Mouse (Mus musculus) C2C12 (cell line): ENCODE measurements around the gene Fam222a. TPM values are rescaled to one million over a fixed set of nuclear protein-coding genes. Genes with fewer than 3 reads are reported as not detected.

Source experiments
- H3K27me3 ChIP-seq: one replicate; pipeline ENCODE4 v1.6.1; 2011; ENCODE audit not compliant: control insufficient read depth, insufficient read depth, insufficient read length
- H3K36me3 ChIP-seq: one replicate; pipeline ENCODE4 v1.6.1; 2011; ENCODE audit not compliant: control insufficient read depth, insufficient read depth
- H3K4me3 ChIP-seq: one replicate; pipeline ENCODE4 v1.5.1; 2011; ENCODE audit warnings: mild to moderate bottlenecking, control low read depth; ENCODE audit not compliant: poor library complexity, insufficient read depth, severe bottlenecking
- H3K79me2 ChIP-seq: one replicate; pipeline ENCODE4 v1.6.1; 2011; ENCODE audit not compliant: control insufficient read depth, insufficient read depth
- H3K79me3 ChIP-seq: one replicate; pipeline ENCODE4 v1.6.1; 2011; ENCODE audit warnings: low read depth, control low read depth
- H3ac ChIP-seq: one replicate; pipeline ENCODE3; 2011; ENCODE audit warnings: low read depth; ENCODE audit not compliant: control insufficient read depth, insufficient read length
- CEBPB ChIP-seq: IDR thresholded peaks from one replicate; pipeline ENCODE4 v1.6.1; 2011; ENCODE audit warnings: low read depth, mild to moderate bottlenecking, control low read depth, moderate library complexity
- CTCF ChIP-seq: IDR thresholded peaks from one replicate; pipeline ENCODE4 v1.5.1; 2011; ENCODE audit not compliant: control insufficient read depth, insufficient read depth, insufficient read length
- FOSL1 ChIP-seq: IDR thresholded peaks from one replicate; pipeline ENCODE4 v1.8.0; 2011; ENCODE audit warnings: mild to moderate bottlenecking, low read length; ENCODE audit not compliant: poor library complexity, insufficient read depth, severe bottlenecking
- MAX ChIP-seq: IDR thresholded peaks from one replicate; pipeline ENCODE4 v1.6.1; 2011; ENCODE audit warnings: mild to moderate bottlenecking, control low read depth
- MYOD1 ChIP-seq: IDR thresholded peaks from one replicate; pipeline ENCODE4 v1.6.1; 2011; ENCODE audit warnings: low read depth; ENCODE audit not compliant: control insufficient read depth, insufficient read length
- MYOG ChIP-seq: IDR thresholded peaks from one replicate; pipeline ENCODE4 v1.6.1; 2011; ENCODE audit not compliant: control insufficient read depth, insufficient read length; ENCODE audit errors: extremely low read depth
- USF1 ChIP-seq: IDR thresholded peaks from one replicate; pipeline ENCODE4 v1.6.1; 2011; ENCODE audit warnings: low read depth, mild to moderate bottlenecking, control low read depth, moderate library complexity
- polyA plus RNA-seq: library from polyadenylated mRNA; unstranded; fragments of >200 nt; fragmentation: generic; extraction: Trizol; gene quantifications from one replicate; pipeline ENCODE4 v1.2.1, GENCODE M21; 2012; ENCODE audit warnings: missing spikeins

Gene Fam222a
- polyA plus RNA-seq, 1 experiment, result 0.06 TPM

DNA sequence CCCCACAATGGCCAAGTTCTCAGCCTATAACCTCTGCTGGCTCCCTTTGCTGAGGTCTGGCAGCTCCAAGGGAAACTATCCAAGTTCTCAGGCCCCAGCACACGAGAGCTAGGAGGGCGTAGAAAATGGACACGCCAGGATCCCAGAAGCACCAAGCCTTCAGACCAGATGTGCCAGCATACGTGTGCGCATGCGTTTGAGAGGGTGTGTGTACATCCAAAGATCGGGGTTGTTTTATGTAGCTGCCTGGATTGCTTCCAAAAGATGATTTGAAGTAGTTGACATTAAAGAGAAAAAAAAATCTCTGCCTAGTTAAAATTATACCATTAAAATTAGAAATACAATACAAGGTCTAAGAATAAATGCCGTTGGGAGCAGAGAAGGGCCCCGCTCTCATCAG, 22.7 kb upstream of the Fam222a start:
- Histone ChIP-seq H3K4me3 (no peak overlapping the region), H3ac (no peak overlapping the region), H3K36me3 (no peaks in the 10 kb centered on the region), H3K79me3 (no peaks in the 10 kb centered on the region), H3K27me3 (peaks cover 44% of the 10 kb centered on the region), H3K79me2 (no peaks in the 10 kb centered on the region)
- TF ChIP-seq FOSL1 (no peak), MYOG (no peak), CTCF (no peak), MAX (no peak), MYOD1 (no peak), CEBPB (no peak)

- peaks cover 61% of the 10 kb centered on the region for H3K27me3 ChIP-seq
- H3ac ChIP-seq, result no peak overlapping the region
- TF ChIP-seq USF1 (no peak), MYOG (no peak), MAX (no peak), CEBPB (no peak), FOSL1 (no peak), MYOD1 (no peak), CTCF (no peak)
- H3K4me3 ChIP-seq, result no peak overlapping the region
- no peaks in the 10 kb centered on the region for H3K79me3 ChIP-seq
- H3K36me3 ChIP-seq, result no peaks in the 10 kb centered on the region
- no peaks in the 10 kb centered on the region for H3K79me2 ChIP-seq
Observed at GRCm38 (mm10) chr5:114548976-114549375, 18.8 kb upstream of the Fam222a start.

GRCm38 (mm10) chr5:114549770-114550169, 18.0 kb upstream of the Fam222a start:
- no peak for TF ChIP-seq CEBPB
- no peaks in the 10 kb centered on the region for H3K79me2 ChIP-seq
- peaks cover 56% of the 10 kb centered on the region for H3K27me3 ChIP-seq
- no peak overlapping the region for H3ac ChIP-seq
- no peak overlapping the region for H3K4me3 ChIP-seq
- no peaks in the 10 kb centered on the region for H3K79me3 ChIP-seq
- no peaks in the 10 kb centered on the region for H3K36me3 ChIP-seq

DNA sequence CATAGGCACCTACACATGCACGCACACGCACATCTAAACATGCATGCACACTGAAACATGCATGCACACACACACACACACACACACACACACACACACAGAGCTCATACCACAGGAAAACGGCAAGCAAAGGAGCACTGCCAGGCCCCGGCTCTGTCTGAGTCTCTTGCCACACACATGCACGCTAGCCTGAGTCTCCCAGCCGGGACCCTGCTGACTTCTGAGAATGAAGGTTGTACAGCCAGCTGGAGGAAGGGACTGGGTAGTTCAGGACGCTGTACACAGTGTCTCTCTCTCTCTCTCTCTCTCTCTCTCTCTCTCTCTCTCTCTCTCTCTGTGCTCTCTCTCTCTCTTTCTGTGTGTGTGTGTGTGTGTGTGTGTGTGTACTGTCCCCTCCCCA, 17.4 kb upstream of the Fam222a start:
- TF ChIP-seq MYOG, result no peak
- no peak for TF ChIP-seq USF1
- no peak for TF ChIP-seq CEBPB
- no peak for TF ChIP-seq FOSL1
- TF ChIP-seq MYOD1, result no peak
- TF ChIP-seq CTCF, result no peak
- no peak for TF ChIP-seq MAX
- Histone ChIP-seq H3ac (no peak overlapping the region), H3K27me3 (peaks cover 50% of the 10 kb centered on the region), H3K36me3 (no peaks in the 10 kb centered on the region), H3K79me3 (no peaks in the 10 kb centered on the region), H3K4me3 (no peak overlapping the region), H3K79me2 (no peaks in the 10 kb centered on the region)

GRCm38 (mm10) chr5:114550886-114551492, 16.8 kb upstream of the Fam222a start:
- H3K4me3 ChIP-seq, result no peak overlapping the region
- H3K27me3 ChIP-seq, result peaks cover 48% of the 10 kb centered on the region
- H3K79me3 ChIP-seq, result no peaks in the 10 kb centered on the region
- no peak overlapping the region for H3ac ChIP-seq
- no peaks in the 10 kb centered on the region for H3K36me3 ChIP-seq
- no peaks in the 10 kb centered on the region for H3K79me2 ChIP-seq
- TF ChIP-seq MAX, result no peak
- TF ChIP-seq MYOG, result no peak
- no peak for TF ChIP-seq MYOD1
- TF ChIP-seq CTCF, result no peak
- TF ChIP-seq CEBPB, result no peak
- TF ChIP-seq FOSL1, result no peak
- no peak for TF ChIP-seq USF1

DNA sequence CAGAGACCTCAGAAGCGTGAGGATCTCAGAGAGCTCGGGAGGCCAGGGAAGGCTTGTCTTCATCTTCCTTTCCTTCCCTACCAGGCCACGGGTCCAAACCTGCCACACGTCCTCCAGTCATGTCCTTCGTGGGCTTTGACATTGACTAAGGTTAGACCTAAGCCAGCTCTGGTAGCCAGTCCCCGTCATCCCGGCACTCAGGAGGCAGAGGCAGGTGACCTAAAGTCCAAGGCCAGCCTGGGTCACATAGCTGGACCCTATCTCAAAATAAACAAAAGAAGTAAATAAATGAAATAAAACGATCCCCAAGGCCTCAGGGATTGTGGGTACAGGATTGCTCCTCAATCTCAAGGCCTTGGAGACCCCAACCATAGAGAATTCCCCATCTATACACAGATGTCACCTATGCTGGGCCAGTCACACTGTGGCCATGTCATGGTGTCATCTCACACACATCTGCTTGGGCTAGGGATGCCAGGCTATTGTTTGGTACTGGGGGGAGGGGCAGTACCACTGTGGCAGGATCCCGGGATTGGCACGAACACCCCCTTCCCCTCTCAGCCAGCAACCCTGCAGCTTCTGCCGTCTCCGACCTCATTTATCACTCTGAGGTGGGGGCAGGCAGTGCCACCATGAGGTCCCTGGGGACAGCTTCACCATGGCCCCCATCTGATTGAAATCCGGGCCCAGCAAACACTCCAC, 15.2 kb upstream of the Fam222a start:
- H3K79me2 ChIP-seq, result no peaks in the 10 kb centered on the region
- H3ac ChIP-seq, result no peak overlapping the region
- no peak overlapping the region for H3K4me3 ChIP-seq
- H3K27me3 ChIP-seq, result peaks cover 42% of the 10 kb centered on the region
- TF ChIP-seq CEBPB (no peak), MYOG (no peak), FOSL1 (no peak), USF1 (no peak), CTCF (no peak), MAX (no peak), MYOD1 (no peak)
- no peaks in the 10 kb centered on the region for H3K79me3 ChIP-seq
- H3K36me3 ChIP-seq, result no peaks in the 10 kb centered on the region
